Mouse (Mus musculus) MN1 (cell line): ENCODE measurements around the gene Kansl1.

ENCODE experiments used
- DNase-seq: peaks from one replicate; pipeline ENCODE4 v3.0.0-alpha.2; 2016; ENCODE audit warnings: low spot score

Gene Kansl1

GRCm38 (mm10) chr11:104363823-104364600 lies 104.6 kb downstream of the Kansl1 start:
- no peak for DNase-seq

GRCm38 (mm10) chr11:104362704-104363103 lies 106.0 kb downstream of the Kansl1 start:
- DNase-seq, result no peak

- DNase-seq, result no peak
Observed at GRCm38 (mm10) chr11:104361790-104362189, 106.9 kb downstream of the Kansl1 start.

- DNase-seq, result peak; percentile 21
Observed at GRCm38 (mm10) chr11:104346931-104347330, 121.7 kb downstream of the Kansl1 start.

- DNase-seq, result no peak
Observed at GRCm38 (mm10) chr11:104334946-104335345, 133.7 kb downstream of the Kansl1 start.

GRCm38 (mm10) chr11:104334115-104334514 lies 134.5 kb downstream of the Kansl1 start:
- DNase-seq, result no peak

- no peak for DNase-seq
Observed at GRCm38 (mm10) chr11:104332105-104332504, 136.6 kb downstream of the Kansl1 start.

- DNase-seq, result no peak
Observed at GRCm38 (mm10) chr11:104331208-104331607, 137.5 kb downstream of the Kansl1 start.

- DNase-seq, result no peak
Observed at GRCm38 (mm10) chr11:104330151-104330550, 138.5 kb downstream of the Kansl1 start.

GRCm38 (mm10) chr11:104329185-104329926 lies 139.3 kb downstream of the Kansl1 start:
- no peak for DNase-seq

GRCm38 (mm10) chr11:104327946-104328345 lies 140.7 kb downstream of the Kansl1 start:
- DNase-seq, result no peak

GRCm38 (mm10) chr11:104327462-104327861 lies 141.2 kb downstream of the Kansl1 start:
- no peak for DNase-seq

- DNase-seq, result no peak
Observed at GRCm38 (mm10) chr11:104322142-104322541, 146.5 kb downstream of the Kansl1 start.

GRCm38 (mm10) chr11:104320511-104320910 lies 148.2 kb downstream of the Kansl1 start:
- DNase-seq, result no peak

- DNase-seq, result peak; percentile 88
Observed at GRCm38 (mm10) chr11:104318940-104319781, 149.5 kb downstream of the Kansl1 start.

- DNase-seq, result no peak
Observed at GRCm38 (mm10) chr11:104317631-104318030, 151.0 kb downstream of the Kansl1 start.

- no peak for DNase-seq
Observed at GRCm38 (mm10) chr11:104316685-104317400, 151.8 kb downstream of the Kansl1 start.

GRCm38 (mm10) chr11:104315703-104316102 lies 153.0 kb downstream of the Kansl1 start:
- peak; percentile 85 for DNase-seq

GRCm38 (mm10) chr11:104311643-104312042 lies 157.0 kb downstream of the Kansl1 start:
- no peak for DNase-seq

GRCm38 (mm10) chr11:104310226-104310887 lies 158.3 kb downstream of the Kansl1 start:
- no peak for DNase-seq
